7 mouse cellular contexts compared by ENCODE assay signal in the genomic region with DNA sequence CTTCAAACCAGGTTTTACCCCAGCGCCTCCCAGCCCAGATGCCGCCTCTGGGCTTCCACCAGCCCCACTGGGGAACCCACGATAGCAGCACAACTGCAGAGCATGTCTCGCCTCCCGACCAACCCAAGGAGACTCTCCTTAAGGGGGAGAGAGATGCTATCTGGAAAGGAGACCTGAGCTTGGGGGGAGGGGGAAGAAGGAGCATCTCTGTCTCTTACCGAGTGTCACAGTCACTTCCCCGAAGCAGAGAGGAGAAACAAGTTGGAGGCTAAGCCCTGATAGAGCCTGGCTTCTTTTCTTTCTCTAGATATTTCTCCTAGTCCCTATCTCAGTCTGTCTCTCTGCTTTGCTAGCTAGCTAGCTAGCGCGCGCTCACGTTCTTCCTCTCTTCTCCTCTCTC. TPM values are rescaled to one million over a fixed set of nuclear protein-coding genes. Genes with fewer than 3 reads are reported as not detected.
DNase-seq lines count a peak whose midpoint lies in the region; ATAC-seq lines count a peak whose summit lies in the region.

No protein-coding gene starts in this region.

- WGBS in forebrain, embryonic 11.5 days = 13% methylated on average over 11 of the region's 11 CpGs
- WGBS in limb, embryonic 10.5 days = 4% methylated on average over 7 of the region's 11 CpGs

- no peaks in the 10 kb centered on the region for H3K27me3 ChIP-seq in forebrain, embryonic 11.5 days (ENCODE audit: control insufficient read depth, insufficient read depth, low read length)
- peaks cover 51% of the 10 kb centered on the region for H3K27me3 ChIP-seq in limb, embryonic 10.5 days (ENCODE audit: low read depth, poor library complexity, severe bottlenecking)

- no peak overlapping the region for H3K27ac ChIP-seq in forebrain, embryonic 11.5 days (ENCODE audit: low read depth, low read length)
- H3K27ac ChIP-seq in limb, embryonic 10.5 days = peak overlapping the region; percentile 46; the same call in 1 of the 2 replicates

- peak overlapping the region; percentile 44 for H3K9ac ChIP-seq in forebrain, embryonic 11.5 days (ENCODE audit: low read length)

- no peaks in the 10 kb centered on the region for H3K36me3 ChIP-seq in forebrain, embryonic 11.5 days (ENCODE audit: control insufficient read depth, insufficient read depth, low read length)
- no peaks in the 10 kb centered on the region for H3K36me3 ChIP-seq in limb, embryonic 10.5 days

- H3K4me1 ChIP-seq in forebrain, embryonic 11.5 days (replicated peaks; ENCODE audit: control insufficient read depth, insufficient read depth, low read length) = no peaks in the 10 kb centered on the region
- H3K4me1 ChIP-seq in limb, embryonic 10.5 days = peaks cover 8% of the 10 kb centered on the region; the same call in 1 of the 2 replicates

- peak; percentile 82 for ATAC-seq in forebrain, embryonic 11.5 days (replicated peaks; ENCODE audit: low FRiP score)

- no peaks in the 10 kb centered on the region for H3K9me3 ChIP-seq in forebrain, embryonic 11.5 days (ENCODE audit: control insufficient read depth, low read length)
- H3K9me3 ChIP-seq in limb, embryonic 10.5 days (replicated peaks) = no peaks in the 10 kb centered on the region

- H3K4me2 ChIP-seq in forebrain, embryonic 11.5 days (ENCODE audit: low read depth, low read length, severe bottlenecking) = peak overlapping the region; percentile 45

- DNase-seq in left cerebral cortex, adult 18-20 months (ENCODE audit: low spot score in 2 of 2) = peak; percentile 3 to 16
- DNase-seq in left cerebral cortex, adult 9 months (ENCODE audit: low spot score in 2 of 2) = no peak
- peak; percentile 59 for DNase-seq in forebrain, embryonic 11.5 days (ENCODE audit: low spot score)
- DNase-seq in limb, embryonic 10.5 days (ENCODE audit: low spot score) = peak; percentile 29
- DNase-seq in right cerebral cortex, postnatal 10 days (ENCODE audit: low spot score in 2 of 2) = peak; percentile 30 to 33
- DNase-seq in spleen, postnatal 4 days (ENCODE audit: low spot score in 2 of 2) = no peak
- no peak for DNase-seq in spleen, adult 18-20 months

- peak overlapping the region; percentile 31 for H3K4me3 ChIP-seq in forebrain, embryonic 11.5 days (ENCODE audit: low read depth, low read length)
- H3K4me3 ChIP-seq in limb, embryonic 10.5 days = peak overlapping the region; percentile 44

RNA-seq across cellular contexts. Expression of a gene that starts 0.9 kb away (rescaled TPM):
- total RNA-seq in left cerebral cortex, adult 18-20 months (2021) = 100 to 1,000 TPM in 1 of 2 experiments, 10 to 100 TPM in 1; 98.3 to 108 TPM
- polyA plus RNA-seq in forebrain, embryonic 11.5 days (2014; fragmentation: Nextera tagmentation; extraction: Ambion mirVana) = 1.9 and 2.9 TPM in 2 replicates
- polyA plus RNA-seq in limb, embryonic 10.5 days (2016; fragmentation: Nextera tagmentation; extraction: Ambion mirVana) = 0.92 and 1.1 TPM in 2 replicates

Comparison
In these comparisons a context has a peak if more than half of its experiments do, and no peak if none do; other contexts are left out.
1. DNase-seq: peak in left cerebral cortex, adult 18-20 months (2 of 2), forebrain, embryonic 11.5 days (single experiment), limb, embryonic 10.5 days (single experiment) and right cerebral cortex, postnatal 10 days (2 of 2); none in left cerebral cortex, adult 9 months (0 of 2), spleen, postnatal 4 days (0 of 2) and spleen, adult 18-20 months (0 of 2).